Mouse (Mus musculus) c-Kit-positive CD71-positive TER-119-positive erythroid progenitor cells, embryonic 14.5 days (primary cell): ENCODE measurements at regions not wholly inside any gene's neighbourhood (a gene's known extent, or its start where the extent isn't known, plus 50 kb on each side); places are given as distances from the start of the nearest gene placed in this dataset.
A peak's percentile ranks its signal among the peaks of the same experiment; 100 is the strongest.

Source experiments
- DNase-seq: peaks from one replicate; pipeline ENCODE4 v3.0.0-alpha.2; 2013; ENCODE audit warnings: low spot score

DNA sequence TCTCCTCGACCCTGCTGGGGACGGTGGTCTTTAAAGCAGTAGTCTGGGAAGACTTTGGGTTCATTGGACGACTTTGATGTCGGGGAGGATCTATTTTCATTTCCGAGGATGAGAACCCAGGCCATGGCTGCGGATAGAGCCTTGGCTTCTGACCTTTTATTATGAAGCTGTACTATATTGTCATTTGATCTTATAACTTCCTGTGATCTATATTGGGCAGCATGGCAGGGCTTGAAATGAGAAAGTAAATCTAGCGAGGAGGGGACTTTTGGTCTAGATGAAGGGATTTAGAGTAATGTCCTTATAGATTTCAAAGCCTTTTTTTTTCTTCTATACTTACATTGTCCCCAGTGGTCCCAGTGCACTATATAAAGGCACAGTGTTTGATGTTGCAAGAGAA lies 172.8 kb upstream of the Stt3b start:
- DNase-seq: no peak

DNA sequence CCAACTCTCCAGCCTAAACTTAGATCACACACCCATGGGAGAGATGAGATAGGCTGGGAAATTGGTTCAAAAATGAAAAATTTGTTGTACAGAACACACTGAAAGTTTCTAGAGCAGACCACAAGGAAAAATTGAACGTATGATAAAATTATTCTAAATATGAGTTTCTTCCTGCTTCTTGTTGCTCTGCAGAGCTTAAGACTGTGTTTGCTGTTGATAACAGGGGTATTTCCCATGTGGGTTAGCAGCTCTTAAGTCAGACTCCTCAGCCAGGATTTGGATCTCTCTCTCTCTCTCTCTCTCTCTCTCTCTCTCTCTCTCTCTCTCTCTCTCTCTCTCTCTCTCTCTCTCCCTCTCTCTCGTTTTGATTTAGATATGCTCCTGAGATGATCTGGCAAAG lies 173.5 kb upstream of the Stt3b start:
- no peak for DNase-seq

DNA sequence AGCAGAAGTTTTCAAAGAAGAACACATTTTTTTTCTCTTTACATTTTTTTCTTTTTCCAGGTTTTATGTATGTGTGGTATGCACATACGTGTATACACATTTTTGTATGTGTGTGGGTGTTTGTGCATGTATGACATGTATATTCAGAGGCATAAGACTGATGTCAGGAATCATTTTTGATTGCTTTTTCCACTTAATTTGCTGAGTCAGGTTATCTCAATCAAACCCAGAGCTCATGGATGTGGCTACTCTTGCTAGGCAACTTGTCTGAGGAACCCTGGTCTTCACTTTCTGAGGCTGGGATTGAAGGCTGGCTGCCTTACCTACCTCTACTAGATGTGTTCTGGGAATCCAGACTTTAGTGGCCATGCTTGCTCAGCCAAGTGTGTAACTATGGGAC lies 174.2 kb upstream of the Stt3b start:
- no peak for DNase-seq

DNA sequence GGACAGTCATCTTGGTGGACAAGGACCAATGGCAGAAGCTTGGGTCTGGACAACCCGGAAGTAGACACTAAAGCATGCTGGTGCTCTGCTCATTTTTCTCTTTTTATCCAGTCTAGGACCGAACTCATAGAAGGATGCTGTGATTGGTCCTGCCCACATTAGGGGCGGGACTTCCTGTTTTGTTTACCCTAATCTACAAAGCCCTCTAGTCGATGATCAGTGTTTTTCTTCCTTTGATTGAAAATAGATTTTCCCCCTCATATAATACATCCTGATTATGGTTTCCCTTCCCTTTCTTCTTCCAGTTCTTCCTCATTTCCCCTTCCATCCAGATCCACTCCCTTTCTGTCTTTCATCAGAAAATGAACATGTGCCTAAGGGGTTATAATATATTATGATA lies 175.0 kb upstream of the Stt3b start:
- no peak for DNase-seq

DNA sequence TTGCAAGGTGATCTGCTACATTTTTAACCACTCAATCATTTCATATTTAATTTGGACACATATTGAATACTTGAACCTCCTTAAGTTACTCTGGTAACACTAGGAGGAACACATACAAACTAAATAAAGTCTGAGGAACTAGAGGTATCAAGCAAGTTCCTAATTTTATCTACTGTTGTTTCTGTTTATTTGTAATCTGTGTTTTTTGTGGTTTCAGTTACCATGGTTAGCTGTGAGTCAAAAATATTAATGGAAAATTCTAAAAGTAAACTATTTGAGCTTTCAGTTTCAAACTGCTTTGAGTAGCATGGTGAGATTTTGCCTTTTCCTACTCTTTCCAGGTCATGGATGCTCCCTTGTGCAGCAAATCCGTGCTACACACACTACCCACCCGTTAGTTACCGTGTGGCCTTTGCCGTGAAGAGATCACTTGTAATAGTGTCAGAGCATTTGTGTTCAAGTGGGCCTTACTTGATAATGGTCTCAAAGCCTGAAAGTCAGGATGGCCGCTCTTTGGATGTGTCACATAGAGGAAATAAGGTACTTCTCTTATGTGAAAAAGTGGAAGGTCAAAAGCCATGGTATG lies 177.0 kb upstream of the Stt3b start:
- no peak for DNase-seq

DNA sequence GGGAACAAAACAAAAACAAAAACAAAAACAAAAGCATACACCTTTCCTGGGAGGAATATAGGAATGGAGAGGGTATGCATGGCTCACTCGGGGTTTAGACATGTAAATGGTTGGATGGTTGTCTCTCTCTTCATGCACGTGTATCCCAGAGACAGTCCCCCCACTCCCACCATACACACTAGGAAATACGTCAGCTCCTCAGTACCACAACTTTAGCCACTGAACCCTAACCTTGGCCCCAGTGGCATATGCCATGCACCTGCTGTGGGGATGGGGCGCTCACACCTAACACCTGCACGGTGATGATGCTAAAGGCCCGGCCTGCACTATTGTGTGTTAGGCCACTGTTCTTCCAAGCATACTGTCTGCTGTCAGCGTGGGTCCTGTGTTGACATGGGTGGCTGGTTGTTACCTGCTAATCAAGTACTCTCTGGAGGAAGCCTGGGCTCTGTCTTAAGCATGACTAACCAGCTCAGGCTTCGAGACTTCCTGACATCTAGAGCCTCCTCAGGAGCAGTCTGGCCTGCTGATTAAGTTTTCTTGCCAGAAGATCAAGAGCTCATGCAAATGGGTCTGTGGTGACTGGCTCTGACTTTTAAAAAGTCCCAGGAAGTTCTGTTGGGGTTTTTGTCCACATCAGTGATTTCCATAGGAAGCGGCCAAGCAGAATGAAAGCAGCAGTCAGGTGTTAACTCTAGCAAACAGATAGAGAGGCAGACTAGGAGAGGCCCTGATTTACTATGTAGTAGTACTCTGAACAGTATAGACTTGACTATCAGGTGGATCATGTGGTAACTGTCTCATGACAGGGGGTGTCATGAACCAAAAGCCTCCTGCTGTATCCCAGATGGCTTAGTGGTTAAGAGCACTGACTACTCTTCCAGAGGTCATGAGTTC lies 178.9 kb upstream of the Stt3b start:
- no peak for DNase-seq

DNA sequence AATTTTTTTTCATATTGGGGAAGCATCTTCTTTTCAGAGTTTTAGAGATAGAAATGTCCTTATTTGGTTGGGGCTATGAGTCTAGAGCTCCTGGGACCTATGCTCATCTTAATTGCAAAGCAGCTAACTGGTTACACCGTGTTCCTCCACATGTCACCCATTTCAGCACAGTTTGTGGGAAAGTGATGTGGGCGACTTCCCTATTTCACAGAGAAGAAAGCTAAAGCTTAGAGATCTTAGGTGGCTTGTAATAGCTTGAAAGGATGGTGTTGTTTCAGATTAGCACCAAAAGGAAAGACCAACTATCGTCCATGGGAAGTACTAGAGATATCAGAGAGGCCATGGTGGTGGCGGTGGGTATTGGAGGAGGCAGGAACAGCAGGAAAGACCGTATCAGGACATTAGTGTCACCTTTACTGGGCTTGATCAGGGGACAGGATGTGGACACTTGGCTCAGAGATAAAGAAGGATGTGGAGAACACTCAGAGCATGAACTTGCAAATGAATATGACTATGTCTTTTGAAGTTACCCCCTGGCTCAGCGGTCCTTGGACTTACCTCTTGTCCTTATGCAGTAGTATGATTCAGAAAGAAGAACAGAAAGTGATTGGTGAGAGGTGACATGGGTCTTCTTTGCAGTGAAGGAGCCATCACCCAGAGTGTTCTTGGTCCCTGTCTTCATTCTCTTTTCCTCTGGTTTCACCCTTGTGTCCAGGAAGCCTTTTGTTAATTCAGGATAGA lies 182.4 kb upstream of the Stt3b start:
- no peak for DNase-seq

DNA sequence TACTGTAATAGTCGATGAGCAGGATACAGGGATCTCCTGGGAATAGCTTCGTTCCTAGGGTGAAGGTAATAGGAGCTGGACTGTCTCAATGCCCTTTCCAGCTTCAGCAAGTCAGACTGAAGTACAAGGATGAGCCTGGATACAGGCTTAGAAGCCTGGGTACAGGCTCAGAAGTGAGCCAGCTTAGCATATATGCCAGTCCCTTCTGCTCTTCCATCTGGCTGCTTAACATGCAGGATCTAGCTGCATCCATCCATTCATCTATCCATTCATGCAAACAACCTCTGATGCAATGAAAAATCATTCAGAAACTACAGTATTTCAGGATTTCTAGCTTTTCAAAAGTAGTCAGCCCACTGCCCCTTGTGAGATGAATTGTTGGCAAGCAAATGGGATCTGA lies 183.5 kb upstream of the Stt3b start:
- no peak for DNase-seq

DNA sequence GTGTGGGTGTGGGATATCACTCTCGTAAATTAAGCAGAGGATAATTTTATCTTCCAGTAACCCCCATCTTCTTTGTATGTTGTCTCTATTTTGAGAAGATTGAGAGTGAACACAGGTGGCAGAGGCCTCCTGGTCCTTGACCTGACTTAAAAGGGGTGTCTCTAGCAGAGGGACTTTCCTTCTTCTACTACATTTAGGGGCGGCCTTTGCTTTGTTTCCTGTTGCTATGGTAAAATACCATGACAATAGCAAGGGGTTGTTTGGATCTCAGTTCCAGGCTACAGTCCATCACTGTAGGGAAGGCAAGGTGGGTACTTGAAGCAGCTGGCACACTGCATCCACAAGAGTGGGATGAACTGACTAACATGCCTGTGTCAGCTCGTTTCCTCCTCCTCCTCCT lies 189.3 kb upstream of the Stt3b start:
- no peak for DNase-seq

DNA sequence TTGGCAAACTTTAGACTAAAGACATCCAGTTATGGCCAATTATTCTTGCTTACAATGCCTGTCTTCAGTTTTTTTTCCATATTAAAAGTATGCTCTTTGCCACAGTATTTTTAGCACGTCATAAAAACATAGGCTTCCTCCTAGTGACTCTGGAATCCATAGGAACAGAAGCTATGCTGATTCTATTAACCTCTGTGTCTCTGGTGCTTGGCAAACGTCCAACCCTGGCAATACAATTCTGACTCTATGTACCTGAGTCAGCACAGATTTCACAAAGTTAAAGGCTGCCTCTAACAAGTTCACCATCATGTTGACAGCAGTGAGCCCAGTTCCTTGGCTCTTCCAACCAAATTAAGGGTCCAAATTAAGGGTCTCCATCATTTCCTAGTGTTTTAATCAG lies 194.6 kb upstream of the Stt3b start:
- DNase-seq: no peak

DNA sequence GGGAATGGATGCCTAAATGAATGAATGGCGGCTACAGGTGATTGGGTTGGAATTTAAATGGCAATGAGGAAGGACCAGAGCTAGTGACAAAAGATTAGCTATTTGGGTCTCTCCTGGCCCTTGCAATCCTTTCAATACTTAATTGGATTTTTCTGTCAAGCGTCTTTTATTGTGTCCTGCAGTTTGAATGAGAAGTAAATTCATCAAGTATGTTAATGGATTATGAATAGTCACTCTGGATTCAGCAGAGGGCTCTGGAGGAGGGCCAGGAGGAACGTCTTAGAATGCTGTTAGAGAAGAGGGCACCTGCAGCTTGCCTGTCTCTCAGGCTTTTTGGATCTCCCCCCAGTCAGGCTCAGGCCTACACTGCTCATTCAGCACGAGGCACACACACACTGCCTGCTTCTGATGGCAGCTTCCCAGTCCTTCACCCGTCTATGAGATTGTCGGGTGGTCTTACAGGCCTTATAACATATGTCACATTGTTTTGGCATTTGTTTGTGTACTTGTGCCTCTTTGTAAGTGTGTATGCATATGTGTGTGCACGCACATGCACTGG lies 197.0 kb upstream of the Stt3b start:
- DNase-seq: no peak

DNA sequence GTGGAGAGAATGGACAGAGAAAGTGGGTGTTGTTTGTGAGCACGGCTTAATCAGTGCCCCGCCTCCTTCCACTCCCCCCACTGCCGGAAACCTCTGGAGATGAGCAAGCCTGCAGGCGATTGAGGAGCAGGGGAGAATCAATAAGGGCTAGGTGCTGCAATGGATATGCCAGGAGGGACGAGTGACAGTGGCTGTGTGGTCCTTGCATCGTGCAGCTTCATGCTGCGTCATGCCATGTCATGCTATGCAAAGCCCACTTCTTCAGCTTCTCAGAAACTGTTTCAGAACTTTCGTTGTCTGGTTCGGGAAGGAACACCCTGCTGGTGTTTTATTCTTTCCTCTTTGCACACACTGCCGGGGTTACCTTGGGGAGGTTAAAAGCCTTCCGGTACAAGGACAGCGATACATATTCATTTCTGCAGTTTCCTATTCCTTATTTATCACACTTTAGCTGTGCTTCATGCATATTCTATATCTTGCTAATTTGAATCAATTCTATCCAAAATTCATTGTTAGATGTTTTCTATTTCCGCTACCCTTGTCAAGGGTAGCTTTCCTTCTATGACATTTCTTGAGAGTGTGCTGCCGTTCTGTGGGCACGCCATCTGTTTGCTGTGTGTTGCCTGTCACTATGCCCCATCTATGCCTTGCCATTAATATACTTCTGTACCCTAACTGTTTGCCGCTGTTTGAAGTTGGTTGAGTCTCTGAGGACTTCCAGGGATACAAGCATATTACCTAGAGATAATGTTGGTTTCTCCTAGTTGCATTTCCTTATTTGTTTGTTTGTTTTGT lies 202.8 kb upstream of the Stt3b start:
- no peak for DNase-seq

DNA sequence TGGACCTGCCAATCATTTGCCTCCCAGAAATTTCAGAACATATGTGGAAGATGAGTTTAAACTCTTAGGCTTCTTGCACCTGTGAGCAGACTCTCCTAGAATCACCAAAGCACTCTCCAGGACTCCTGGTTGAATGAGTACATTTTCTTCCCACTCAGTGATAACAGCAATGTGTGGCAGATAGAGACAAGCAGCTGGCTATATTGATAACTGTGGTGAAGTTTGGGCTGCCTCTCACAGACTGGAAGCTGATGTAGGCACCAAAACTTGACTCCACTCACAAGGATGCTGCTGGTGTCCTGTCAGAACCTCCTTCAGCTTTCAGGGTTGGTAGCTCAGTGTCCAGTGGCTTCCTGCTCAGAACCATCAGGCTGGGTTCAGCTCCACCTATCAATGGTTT lies 207.7 kb upstream of the Stt3b start:
- peak; percentile 13 for DNase-seq

DNA sequence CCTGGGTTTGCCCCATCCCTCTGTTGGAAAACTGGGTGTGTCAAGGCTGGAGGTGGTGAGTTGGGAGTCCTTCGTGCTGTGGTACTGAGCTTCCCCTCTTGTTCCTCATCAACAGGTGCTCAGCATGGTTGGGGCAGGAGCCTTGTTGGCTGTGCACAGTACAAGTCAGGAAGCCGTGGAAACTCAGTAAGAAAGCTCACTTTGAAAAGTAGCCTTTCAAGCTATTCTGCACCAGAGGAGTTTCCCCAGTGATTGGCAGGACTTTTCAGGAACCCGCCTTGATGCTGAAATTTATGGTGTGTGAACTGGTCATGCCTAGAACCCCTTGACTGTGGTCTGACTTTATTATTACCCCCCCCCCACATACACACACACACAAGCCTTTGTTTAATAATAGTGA lies 213.9 kb upstream of the Stt3b start:
- no peak for DNase-seq

DNA sequence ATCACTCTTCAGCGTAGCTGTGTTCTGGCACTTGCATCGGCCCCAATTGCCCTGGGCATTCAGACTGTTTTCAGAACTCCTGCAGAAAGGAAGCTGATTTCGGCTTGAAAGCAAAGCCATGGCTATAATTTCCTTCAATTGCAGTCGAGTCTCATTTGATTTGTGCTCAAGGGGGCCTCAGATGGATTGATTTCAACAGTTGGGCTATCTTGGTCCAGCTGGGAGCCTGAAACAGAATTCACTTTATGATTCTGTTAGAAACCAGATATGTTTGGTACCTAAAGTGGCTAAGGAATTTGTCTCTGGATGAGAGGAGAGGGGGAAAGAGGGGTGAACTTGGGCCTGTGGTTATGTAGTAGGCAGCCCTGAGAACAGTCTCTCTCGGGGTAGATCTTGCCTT lies 214.4 kb upstream of the Stt3b start:
- DNase-seq: no peak

DNA sequence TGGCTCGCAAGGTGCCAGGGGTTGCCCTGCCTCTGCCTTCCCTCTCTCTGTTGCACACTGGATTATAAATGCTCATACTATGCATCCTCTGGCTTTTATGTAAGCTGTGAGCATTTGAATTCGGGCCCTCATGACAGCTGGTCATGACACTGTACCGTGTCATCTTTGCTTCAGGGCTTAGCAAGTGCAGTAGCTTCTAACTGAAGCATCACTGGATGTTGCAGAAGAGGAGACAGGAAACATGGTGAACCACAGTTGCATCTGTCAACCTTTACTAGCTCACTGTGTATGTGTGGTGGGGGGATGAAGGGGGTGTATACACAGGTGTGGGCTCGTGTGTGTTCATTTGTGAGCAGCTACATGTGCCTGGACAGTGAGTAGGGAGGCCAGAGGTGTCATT lies 216.1 kb upstream of the Stt3b start:
- DNase-seq: no peak

DNA sequence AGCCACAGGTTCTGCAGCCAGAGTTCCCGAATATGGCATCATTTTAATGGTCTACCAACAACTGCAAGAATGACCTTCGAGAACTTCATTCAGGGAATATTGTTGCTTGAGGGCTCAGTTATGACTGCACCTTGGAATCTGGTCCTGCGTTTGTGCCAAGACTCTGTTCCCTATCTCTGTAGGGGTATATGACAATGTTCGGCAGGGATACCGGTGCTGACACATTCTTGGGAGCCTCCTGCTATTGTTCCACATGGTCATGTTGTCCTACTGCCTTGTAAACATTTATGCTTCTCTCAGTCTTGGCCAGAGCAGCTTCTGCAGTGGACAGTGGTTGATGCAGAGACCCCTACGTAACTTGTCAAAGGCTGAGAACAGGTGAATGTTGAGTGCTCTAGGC lies 216.8 kb upstream of the Stt3b start:
- no peak for DNase-seq

DNA sequence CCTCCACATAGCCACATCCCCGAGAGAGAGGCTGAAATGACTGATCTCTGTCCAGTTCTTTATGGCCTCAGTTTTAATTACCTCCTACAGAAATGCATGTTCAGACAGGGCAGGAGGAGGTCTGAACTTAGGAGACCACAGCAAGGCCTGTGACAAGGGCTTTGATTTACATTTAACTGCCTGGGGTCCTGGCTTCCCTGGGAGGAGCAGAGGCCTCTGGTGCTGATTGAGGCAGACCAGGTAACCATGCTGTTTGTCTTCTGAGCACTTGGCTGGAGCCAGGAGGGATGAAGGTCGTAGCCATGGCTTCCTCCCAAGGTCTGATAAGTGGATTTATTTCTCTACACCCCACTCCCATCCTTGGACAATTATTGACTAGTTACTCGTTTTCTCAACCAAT lies 224.0 kb upstream of the Stt3b start:
- DNase-seq: no peak

DNA sequence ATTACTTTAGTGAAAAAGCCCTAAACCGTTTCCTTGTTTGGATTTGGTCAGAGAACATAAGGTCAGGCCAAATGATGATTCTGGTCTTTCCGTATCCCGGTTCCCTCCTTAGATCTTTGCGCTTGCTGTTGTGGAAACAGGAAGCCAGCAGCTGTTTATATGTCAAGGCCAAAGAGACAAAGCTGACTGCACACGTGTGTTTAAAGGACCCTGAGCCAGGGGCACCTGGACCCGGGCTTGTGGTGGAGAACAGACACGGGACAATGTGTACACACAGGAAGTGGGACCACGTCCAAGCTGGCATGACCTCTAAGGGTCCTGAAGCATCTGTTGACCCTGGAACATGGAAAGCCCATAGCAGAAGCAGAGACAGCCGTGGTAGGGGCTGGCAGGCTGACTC lies 233.4 kb upstream of the Stt3b start:
- no peak for DNase-seq

DNA sequence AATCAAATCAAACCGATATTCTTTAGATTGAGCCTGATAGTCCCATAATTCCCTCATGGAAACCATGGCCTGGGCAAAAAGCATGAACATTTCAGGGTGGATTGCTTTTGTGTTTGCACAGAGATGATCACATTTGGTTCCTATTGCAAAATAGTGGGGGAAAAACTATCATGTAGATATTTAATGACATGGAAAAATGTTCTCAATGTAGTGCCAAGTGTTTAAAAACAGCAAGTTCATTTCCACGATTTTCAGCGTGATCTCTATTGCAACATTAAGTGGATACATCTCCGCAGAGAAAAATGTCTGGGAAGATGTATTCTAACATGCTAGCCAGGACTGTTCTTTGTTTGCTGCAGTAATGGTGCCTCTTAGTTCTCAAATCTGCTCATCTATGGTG lies 235.0 kb upstream of the Stt3b start:
- no peak for DNase-seq

DNA sequence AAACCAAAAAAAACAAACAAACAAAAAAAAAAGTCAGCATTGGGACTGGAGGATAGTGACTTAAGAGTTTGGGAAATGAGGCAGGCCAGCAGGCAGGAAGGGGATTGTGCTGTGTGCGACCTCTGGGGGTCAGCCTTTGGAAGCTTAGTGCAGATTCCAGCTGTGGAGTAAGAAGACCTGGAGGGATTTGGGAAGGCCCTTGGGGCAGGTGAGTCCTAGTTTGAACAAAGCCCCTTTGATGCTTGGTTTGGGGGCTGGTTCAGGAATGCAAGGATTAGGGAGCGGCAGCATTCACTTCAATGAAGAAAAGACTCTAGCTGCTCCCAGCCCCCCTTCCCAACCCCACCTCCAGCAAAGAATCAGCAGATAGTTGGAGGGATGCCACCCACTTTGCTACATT lies 235.6 kb upstream of the Stt3b start:
- no peak for DNase-seq
